Mouse (Mus musculus) layer of hippocampus, postnatal 36 days (tissue): ENCODE data around the gene Olfr1134. TPM values are rescaled to one million over a fixed set of nuclear protein-coding genes. Genes with fewer than 3 reads are reported as not detected.
"Not testable (repeated sequence)": the region's sequence is repeated elsewhere in the genome, so short reads cannot be mapped to it uniquely, and the experiment has no call there.

Source experiments
- DNase-seq, 2 experiments: peaks; one replicate each; pipeline ENCODE4 v3.0.0; 2022
- total RNA-seq, 2 experiments: library from RNA; stranded (reverse); gene quantifications; 2 replicates each; pipeline ENCODE4 v1.2.3; 2021

Gene Olfr1134
- total RNA-seq, result not detected

- no peak for DNase-seq
Measured at GRCm38 (mm10) chr2:87658360-87658759, at the start of gene Olfr1134. TSS of gene Olfr1134 (minus strand) at chr2:87658460.

- no peak for DNase-seq
Measured at GRCm38 (mm10) chr2:87693847-87694246, 35.6 kb upstream of the Olfr1134 start, which contains the start of gene Olfr1136. TSS of gene Olfr1136 (minus strand) at chr2:87693947.

- no peak for DNase-seq
Measured at GRCm38 (mm10) chr2:87673564-87673963, 15.3 kb upstream of the Olfr1134 start, which contains the start of gene Olfr1135. TSS of gene Olfr1135 (minus strand) at chr2:87673664.

- no peak for DNase-seq
Measured at GRCm38 (mm10) chr2:87647274-87647673, 11.0 kb downstream of the Olfr1134 start, which contains the start of gene Olfr1133. TSS of gene Olfr1133 (minus strand) at chr2:87647374.

- no peak for DNase-seq
Measured at GRCm38 (mm10) chr2:87642441-87642840, 15.8 kb downstream of the Olfr1134 start.

- DNase-seq, result no peak
Measured at GRCm38 (mm10) chr2:87637435-87637834, 20.8 kb downstream of the Olfr1134 start, which contains the start of gene Olfr1132. TSS of gene Olfr1132 (minus strand) at chr2:87637535.

- DNase-seq, result no peak
Measured at GRCm38 (mm10) chr2:87626804-87627203, 31.5 kb downstream of the Olfr1134 start, which contains the start of gene Olfr1131. TSS of gene Olfr1131 (plus strand) at chr2:87627104.

- DNase-seq, result not testable (repeated sequence)
Measured at GRCm38 (mm10) chr2:87605912-87606311, 52.3 kb downstream of the Olfr1134 start, which contains the start of gene Olfr1130. TSS of gene Olfr1130 (plus strand) at chr2:87606212.

Other genes starting within 250 kb of the Olfr1134 start
- gene Olfr1123, start 241.8 kb downstream of the Olfr1134 start, total RNA-seq, result not detected
- gene Olfr1124, start 228.2 kb downstream of the Olfr1134 start, total RNA-seq, result not detected
- not detected for gene Olfr1126, start 204.5 kb downstream of the Olfr1134 start, total RNA-seq
- not detected for gene Pramel7, start 161.4 kb downstream of the Olfr1134 start, total RNA-seq
- gene Pramel6, start 151.9 kb downstream of the Olfr1134 start, total RNA-seq, result not detected
- gene Olfr153, start 126.7 kb downstream of the Olfr1134 start, total RNA-seq, result not detected
- gene Olfr1128, start 112.9 kb downstream of the Olfr1134 start, total RNA-seq, result not detected
- not detected for gene Olfr1129, start 84.6 kb downstream of the Olfr1134 start, total RNA-seq
- gene Olfr1130, start 52.2 kb downstream of the Olfr1134 start, total RNA-seq, result not detected
- not detected for gene Olfr1131, start 31.4 kb downstream of the Olfr1134 start, total RNA-seq
- gene Olfr1132, start 20.9 kb downstream of the Olfr1134 start, total RNA-seq, result not detected
- gene Olfr1133, start 11.1 kb downstream of the Olfr1134 start, total RNA-seq, result not detected
- gene Olfr1135, start 15.2 kb upstream of the Olfr1134 start, total RNA-seq, result not detected
- gene Olfr1136, start 35.5 kb upstream of the Olfr1134 start, total RNA-seq, result not detected
- not detected for gene Olfr1137, start 54.7 kb upstream of the Olfr1134 start, total RNA-seq
- not detected for gene Olfr1138, start 81.5 kb upstream of the Olfr1134 start, total RNA-seq
- not detected for gene Olfr1140, start 85.3 kb upstream of the Olfr1134 start, total RNA-seq
- not detected for gene Olfr1141, start 95.5 kb upstream of the Olfr1134 start, total RNA-seq
- gene Olfr152, start 121.0 kb upstream of the Olfr1134 start, total RNA-seq, result not detected
- gene Olfr1143, start 142.1 kb upstream of the Olfr1134 start, total RNA-seq, result not detected
- gene Olfr1145, start 151.4 kb upstream of the Olfr1134 start, total RNA-seq, result not detected
- not detected for gene Olfr1148, start 172.1 kb upstream of the Olfr1134 start, total RNA-seq
- not detected for gene Olfr1150-ps1, start 185.5 kb upstream of the Olfr1134 start, total RNA-seq
- not detected for gene Olfr1151, start 197.4 kb upstream of the Olfr1134 start, total RNA-seq
- gene Olfr1152, start 208.0 kb upstream of the Olfr1134 start, total RNA-seq, result not detected
- gene Olfr1153, start 236.5 kb upstream of the Olfr1134 start, total RNA-seq, result not detected
- gene Olfr1154, start 246.7 kb upstream of the Olfr1134 start, total RNA-seq, result not detected